In the genomic region with DNA sequence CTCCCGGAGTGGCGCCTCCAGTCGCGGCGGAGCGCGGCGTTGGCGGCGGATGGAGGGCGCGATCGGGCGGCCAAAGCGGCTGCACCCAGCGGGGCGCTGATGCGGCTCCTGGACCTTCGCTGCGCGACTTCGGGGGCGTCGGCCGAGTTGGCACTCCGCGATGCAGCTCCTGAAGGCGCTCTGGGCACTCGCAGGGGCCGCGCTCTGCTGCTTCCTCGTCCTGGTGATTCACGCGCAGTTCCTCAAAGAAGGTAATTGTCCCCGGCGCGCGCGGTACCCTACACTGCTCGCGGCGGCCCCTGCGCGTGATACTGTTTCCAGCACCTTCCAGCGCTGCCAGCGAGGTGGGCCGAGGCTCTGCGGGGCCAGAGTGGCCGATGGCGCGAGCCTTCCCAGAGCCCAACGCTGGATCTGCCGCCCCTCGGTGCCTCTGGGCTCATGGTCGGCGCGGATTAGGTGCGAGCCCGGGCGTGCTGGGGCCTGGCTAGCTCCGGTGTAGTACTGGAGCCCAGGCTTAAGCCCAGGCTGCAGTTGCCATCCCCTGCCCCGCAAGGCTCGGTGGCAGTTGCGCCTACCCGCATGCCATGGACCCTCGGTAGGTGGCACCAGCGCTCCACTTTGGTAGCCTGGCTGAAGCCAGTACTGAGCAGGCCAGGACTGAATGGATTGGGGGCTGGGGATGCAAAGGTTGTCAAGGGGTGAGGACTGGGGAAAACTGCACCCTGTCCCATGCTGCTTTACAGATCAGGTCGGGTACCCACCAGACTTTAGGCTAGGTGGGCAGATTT, we compare ENCODE assay signal across 8 mouse cellular contexts.
DNase-seq lines count a peak whose midpoint lies in the region; ATAC-seq and TF ChIP-seq lines count a peak whose summit lies in the region.

No protein-coding gene starts in this region.

- H3K36me3 ChIP-seq in hindbrain, embryonic 12.5 days, result no peaks in the 10 kb centered on the region
- no peaks in the 10 kb centered on the region for H3K36me3 ChIP-seq in lung, embryonic 14.5 days (ENCODE audit: insufficient read depth)

- peak; percentile 76 for ATAC-seq in Patski
- ATAC-seq in hindbrain, embryonic 12.5 days (ENCODE audit: low FRiP score), result peak; percentile 83
- peak; percentile 85 for ATAC-seq in lung, embryonic 14.5 days (ENCODE audit: insufficient read depth)
- no peak for ATAC-seq in monocyte, adult 5-6 weeks (replicated peaks; ENCODE audit: insufficient number of reproducible peaks, low FRiP score, low TSS enrichment, poor library complexity, severe bottlenecking)

- H3K4me3 ChIP-seq in hindbrain, embryonic 12.5 days, result peak overlapping the region; percentile 80
- peak overlapping the region; percentile 52 for H3K4me3 ChIP-seq in lung, embryonic 14.5 days (ENCODE audit: low read depth, low read length)

- CTCF ChIA-PET in Patski (lab: Charles Lee), result interaction anchor here (0.7 to 2.2 kb wide), 4 partner anchors 14 to 622 kb away, joined by 3 to 14 read pairs (median 3); no protein-coding TSS in a partner anchor

- POLR2A ChIA-PET in Patski (lab: Charles Lee), result no interaction called here

- no peaks in the 10 kb centered on the region for H3K27me3 ChIP-seq in Patski
- no peaks in the 10 kb centered on the region for H3K27me3 ChIP-seq in hindbrain, embryonic 12.5 days
- H3K27me3 ChIP-seq in lung, embryonic 14.5 days (ENCODE audit: insufficient read depth, low read length), result peaks cover 35% of the 10 kb centered on the region

- WGBS in hindbrain, embryonic 12.5 days, result under 1% methylated on average over 62 of the region's 68 CpGs
- under 1% methylated on average over 65 of the region's 68 CpGs for WGBS in lung, embryonic 14.5 days

- peak; percentile 54 for DNase-seq in Patski (ENCODE audit: low read depth, low spot score)
- peak; percentile 94 to 95 for DNase-seq in cerebellum, postnatal 36 days
- peak; percentile 91 to 93 for DNase-seq in frontal cortex, postnatal 36 days (ENCODE audit: low spot score in 2 of 2)
- DNase-seq in layer of hippocampus, postnatal 10 days (ENCODE audit: low spot score in 2 of 2), result peak; percentile 97 to 98
- peak; percentile 91 for DNase-seq in lung, embryonic 14.5 days
- DNase-seq in retina, adult 2 months (ENCODE audit: low read depth, low spot score), result peak; percentile 56

- in situ Hi-C loops in Patski (cut with MboI; ENCODE audit: low pct_unique_long_range_greater_than_20kb), result loop anchor here (5.0 kb wide), 2 partner anchors 37 to 332 kb away; no protein-coding TSS in a partner anchor

- H3K27ac ChIP-seq in hindbrain, embryonic 12.5 days, result peak overlapping the region; percentile 89
- H3K27ac ChIP-seq in lung, embryonic 14.5 days (ENCODE audit: low read depth), result no peak overlapping the region

- no peak for TF ChIP-seq CTCF in Patski (IDR thresholded peaks at IDR 0.05)
- peak; percentile 96 for TF ChIP-seq CTCF in lung, embryonic 14.5 days (IDR thresholded peaks at IDR 0.05; ENCODE audit: low read depth)

- H3K9ac ChIP-seq in hindbrain, embryonic 12.5 days, result peak overlapping the region; percentile 95
- peak overlapping the region; percentile 48 for H3K9ac ChIP-seq in lung, embryonic 14.5 days

- no peaks in the 10 kb centered on the region for H3K9me3 ChIP-seq in hindbrain, embryonic 12.5 days (replicated peaks)
- H3K9me3 ChIP-seq in lung, embryonic 14.5 days (ENCODE audit: low read depth, low read length), result no peaks in the 10 kb centered on the region

- H3K4me2 ChIP-seq in hindbrain, embryonic 12.5 days (replicated peaks), result peak overlapping the region; percentile 80
- peak overlapping the region; percentile 90 for H3K4me2 ChIP-seq in lung, embryonic 14.5 days

- H3K4me1 ChIP-seq in hindbrain, embryonic 12.5 days, result peaks cover 36% of the 10 kb centered on the region
- H3K4me1 ChIP-seq in lung, embryonic 14.5 days (ENCODE audit: insufficient read depth), result no peaks in the 10 kb centered on the region
